Mouse (Mus musculus) ES-Bruce4 (cell line): ENCODE data around the gene Oma1.

Source experiments
- CTCF ChIP-seq: IDR thresholded peaks from one replicate; pipeline ENCODE4 v1.8.1; 2011; ENCODE audit warnings: low read depth, low read length
- POLR2A ChIP-seq: IDR thresholded peaks from one replicate; pipeline ENCODE4 v1.8.1; 2011; ENCODE audit warnings: low read length; ENCODE audit not compliant: insufficient read depth

DNA sequence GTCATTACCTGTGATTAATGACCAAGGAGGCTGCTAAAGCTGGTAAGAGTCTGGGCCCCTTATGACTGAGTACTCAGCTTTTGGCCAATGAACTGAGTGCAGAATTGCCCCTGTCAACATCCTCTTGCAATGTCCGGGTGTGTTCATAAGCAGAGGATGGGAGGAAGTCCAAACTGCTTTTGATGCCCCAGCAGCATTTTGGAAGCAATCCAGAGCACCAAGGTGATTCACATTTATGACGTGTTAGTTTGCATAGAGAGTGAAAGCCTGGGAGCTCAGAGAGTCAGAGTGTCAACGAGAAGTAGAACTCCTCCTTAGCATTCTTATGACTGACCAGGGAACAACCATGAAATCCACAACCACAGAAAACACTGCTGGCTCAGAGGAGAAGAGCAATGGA is 91.7 kb downstream of the Oma1 start:
- TF ChIP-seq POLR2A: no peak
- TF ChIP-seq CTCF: no peak
